Mouse (Mus musculus): ENCODE results near the gene Pstk.
"Not testable (repeated sequence)": the region's sequence is repeated elsewhere in the genome, so short reads cannot be mapped to it uniquely, and the experiment has no call there.

Pstk gene

DNA sequence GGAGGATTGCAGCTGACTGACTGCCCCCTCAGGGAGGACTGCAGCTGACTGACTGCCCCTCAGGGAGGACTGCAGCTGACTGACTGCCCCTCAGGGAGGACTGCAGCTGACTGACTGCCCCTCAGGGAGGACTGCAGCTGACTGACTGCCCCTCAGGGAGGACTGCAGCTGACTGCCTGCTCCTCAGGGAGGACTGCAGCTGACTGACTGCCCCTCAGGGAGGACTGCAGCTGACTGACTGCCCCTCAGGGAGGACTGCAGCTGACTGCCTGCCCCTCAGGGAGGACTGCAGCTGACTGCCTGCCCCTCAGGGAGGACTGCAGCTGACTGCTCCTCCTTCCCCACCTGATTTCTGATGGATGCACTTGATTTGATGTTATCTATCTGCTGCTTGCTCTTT is 45.8 kb downstream of the Pstk start:
- DNase-seq (ENCODE audit: low spot score) = not testable (repeated sequence)

DNA sequence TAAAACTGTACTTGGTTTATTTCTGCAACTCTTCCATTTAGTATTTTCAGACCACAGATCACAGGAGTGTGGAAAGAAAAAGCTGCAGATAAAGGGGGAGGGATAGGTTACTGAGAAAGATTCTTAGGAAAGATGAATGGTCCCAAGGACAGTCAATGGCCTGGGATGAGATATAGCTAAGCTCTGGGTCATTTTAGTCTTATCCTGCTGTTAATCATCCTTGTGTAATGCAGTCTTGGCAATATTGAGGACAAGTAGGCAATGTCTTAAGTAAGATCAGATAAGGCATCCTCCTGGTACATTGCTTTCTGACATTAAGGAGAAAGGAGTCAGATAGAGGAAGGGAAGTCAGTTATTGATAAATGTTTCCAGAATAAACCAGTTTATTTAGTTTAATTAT is 46.7 kb downstream of the Pstk start:
- no peak for DNase-seq (ENCODE audit: low spot score)

DNA sequence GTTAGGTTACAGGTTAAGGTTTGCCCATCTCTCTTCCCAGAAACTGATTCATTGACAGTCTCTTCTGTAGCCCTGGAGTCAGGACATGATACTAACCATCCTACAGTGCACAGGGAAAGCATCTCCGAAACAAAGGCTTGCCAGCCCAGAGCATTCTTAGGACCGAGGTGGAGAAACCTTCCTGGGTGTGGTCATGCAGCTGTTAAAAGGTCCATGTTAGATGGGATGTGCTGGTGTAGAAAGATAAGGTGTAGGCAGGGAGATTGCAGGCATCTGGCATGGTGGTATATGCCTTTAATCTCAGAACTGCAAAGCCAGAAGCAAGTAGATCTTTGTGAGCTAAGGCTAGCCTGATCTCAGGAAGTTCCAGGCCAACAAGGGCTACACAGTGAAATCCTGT is 54.0 kb downstream of the Pstk start:
- DNase-seq (ENCODE audit: low spot score) = no peak

DNA sequence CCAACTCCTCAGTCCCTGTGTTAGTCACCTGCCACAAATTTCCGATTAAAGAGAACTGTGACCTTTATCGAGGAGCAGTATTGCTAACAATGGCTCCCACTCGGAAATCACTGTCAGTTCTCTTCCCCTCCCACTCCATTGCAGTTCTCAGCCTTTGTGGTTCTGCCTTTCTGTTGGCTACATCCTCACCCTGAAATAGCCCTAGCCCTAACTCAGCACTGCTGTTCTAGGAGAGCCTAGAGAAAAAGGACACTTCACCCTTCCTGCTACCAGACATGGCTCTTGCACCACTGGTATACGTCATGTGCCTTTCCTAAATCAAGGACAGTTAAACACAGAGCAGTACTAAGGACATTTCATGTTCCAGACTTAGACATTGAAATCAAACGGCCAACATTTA is 56.4 kb downstream of the Pstk start:
- DNase-seq (ENCODE audit: low spot score) = no peak

DNA sequence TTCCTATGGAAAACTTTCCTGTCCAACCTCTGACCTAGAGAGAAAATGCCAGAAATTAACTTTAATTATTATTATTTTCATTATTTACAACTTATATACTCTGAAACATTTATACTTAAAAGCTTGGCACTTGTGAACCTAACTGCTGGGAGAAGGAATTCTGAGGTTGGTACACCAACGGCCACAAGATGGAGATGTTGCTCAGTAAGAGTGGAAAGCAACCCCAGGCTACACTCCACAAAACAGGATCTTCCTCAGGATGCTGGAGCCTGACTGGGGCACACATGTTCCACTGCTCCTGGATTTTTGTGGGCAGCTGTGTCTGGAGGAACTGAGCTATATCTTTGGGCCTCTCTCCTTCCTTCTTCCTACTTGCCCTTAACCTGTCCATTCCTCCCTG is 61.3 kb downstream of the Pstk start:
- no peak for DNase-seq (ENCODE audit: low spot score)

DNA sequence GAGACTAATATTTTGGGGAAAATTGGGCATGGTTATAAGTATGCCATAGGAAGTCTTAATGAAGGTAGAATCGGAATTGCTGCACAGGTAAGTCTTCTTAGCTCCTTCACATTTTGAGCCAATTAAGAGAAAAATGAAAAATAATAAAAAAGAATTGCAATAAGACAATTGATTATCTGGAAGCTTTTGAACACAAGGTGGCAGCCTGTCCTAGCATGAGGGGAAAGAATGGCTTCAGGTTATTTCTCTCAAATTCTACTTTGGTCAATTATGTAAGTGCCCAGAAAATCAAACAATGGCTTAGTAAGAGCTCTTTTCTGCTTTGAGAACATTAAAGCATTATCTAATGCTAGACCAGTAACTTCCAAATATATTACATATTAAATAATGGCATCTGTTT is 63.3 kb downstream of the Pstk start:
- DNase-seq (ENCODE audit: low spot score) = no peak

DNA sequence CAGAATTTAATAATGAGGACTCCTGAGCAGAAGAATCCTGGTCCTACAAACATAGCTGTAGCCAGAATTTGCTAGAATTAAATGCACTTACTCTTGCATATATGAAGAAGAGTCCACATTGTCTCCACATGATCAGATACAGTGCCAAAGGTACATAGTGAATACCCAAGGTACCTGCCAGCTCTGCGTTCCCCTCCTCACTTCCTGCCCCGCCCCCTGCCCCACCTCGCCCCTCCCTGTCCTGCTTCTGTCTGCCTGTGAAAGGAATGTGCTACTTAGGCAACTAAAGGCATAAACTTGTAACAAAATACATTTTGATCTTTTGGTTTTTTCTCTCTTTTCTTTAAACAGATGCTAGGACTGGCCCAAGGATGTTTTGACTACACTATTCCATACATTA is 66.1 kb downstream of the Pstk start:
- DNase-seq (ENCODE audit: low spot score) = no peak

Measured in urinary bladder, postnatal 14 days (tissue).